Mouse (Mus musculus): ENCODE measurements around the gene Hacd2.

GRCm38 (mm10) chr16:35146153-35146552 is 123.9 kb downstream of the Hacd2 start:
- no peak for TF ChIP-seq CTCF (conservative IDR thresholded peaks at IDR 0.05 in 1 of 2, IDR thresholded peaks at IDR 0.05 in 1 of 2; ENCODE audit: low read depth in 2 of 2, low read length in 2 of 2)
- no peak for TF ChIP-seq POLR2A (IDR thresholded peaks at IDR 0.05; ENCODE audit: low read depth, low read length)
- no peak for TF ChIP-seq GABPA (IDR thresholded peaks at IDR 0.05; ENCODE audit: insufficient replicate concordance, low read depth, low read length)
- TF ChIP-seq MAZ (IDR thresholded peaks at IDR 0.05; ENCODE audit: low read depth, low read length): no peak
- TF ChIP-seq UBTF (IDR thresholded peaks at IDR 0.05; ENCODE audit: low read depth, low read length): no peak
- no peak for TF ChIP-seq ELF1 (IDR thresholded peaks at IDR 0.05; ENCODE audit: low read depth, low read length)
- no peak for TF ChIP-seq EP300 (IDR thresholded peaks at IDR 0.05; ENCODE audit: low read length)

All from CH12.LX (cell line).